Mouse (Mus musculus) natural killer cell, adult 2 months (primary cell): ENCODE measurements around the gene Gm20431.

Experiments used
- DNase-seq, 2 experiments: peaks; one replicate each; pipeline ENCODE4 v3.0.0; 2022; ENCODE audit warnings: low spot score in 2 of 2

Gm20431 gene

DNA sequence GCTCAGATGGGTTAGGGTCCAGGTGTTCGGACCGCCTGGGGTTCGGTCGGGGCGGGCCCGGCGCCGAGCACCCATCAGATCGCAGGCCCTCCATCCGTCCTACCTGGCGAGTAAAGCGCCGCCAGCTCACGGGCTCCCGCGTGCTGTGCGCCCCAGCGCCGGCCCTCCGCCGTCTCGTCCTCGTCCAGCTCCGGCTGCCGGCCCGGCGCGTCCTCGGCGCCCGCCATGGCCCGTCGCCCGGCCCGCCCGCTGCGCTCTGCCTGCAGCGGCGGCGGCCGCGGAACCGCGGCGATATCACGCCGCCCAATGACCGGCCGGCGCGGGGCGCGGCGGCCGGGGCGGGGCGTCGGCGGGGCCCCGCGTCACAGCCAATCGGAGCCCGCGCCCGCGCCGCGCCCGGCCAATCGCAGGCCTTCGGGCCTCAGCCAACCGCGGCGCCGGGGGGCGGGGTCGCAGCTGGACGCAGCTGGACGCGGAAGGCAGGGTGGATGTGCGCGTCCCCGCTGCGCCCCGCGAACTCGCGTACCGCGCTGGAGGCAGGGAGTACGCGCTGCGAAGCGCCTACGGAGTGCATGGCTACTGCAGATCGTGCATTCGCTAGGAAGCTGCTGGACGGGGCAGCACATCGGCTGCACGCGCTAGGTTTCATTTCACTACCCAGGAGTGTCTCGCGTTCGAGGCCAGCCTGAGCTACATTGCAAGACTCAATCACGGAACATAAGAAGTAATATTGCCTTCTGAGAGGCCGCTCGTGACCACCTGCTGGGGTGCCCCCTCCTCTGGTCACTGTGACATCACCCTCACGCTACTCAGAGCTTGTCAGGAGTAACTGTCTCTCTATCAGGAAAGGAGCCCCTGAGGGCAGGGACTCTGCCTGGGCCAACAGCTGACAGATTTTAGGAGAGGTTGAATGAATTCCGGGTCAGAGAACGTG lies at the start of gene Gm20431:
Gene Gm20431, minus strand, starts transcription at position 227 of the 934 bp plus-strand sequence.
- DNase-seq, result peak; percentile 85 to 90

DNA sequence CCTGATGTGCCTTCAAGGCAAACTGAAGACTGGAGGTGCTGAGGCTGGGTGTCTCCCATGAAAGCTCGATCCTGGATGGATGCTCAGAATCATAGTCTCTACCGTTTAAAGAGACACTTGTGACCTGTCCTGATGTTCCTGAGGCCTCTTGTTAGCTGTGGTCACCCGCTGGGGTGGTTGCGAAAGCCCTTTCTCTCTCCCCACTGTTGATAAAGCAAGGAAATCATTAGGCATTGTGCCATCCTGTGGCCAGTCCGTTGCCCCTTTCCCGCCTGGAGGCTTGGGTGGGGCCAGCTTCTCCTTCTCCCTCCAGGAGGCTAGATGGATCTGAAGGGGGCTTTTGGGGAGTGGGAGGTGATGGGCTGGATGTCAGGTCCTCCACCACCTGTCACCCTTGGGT lies 49.3 kb upstream of the Gm20431 start:
- DNase-seq, result no peak

DNA sequence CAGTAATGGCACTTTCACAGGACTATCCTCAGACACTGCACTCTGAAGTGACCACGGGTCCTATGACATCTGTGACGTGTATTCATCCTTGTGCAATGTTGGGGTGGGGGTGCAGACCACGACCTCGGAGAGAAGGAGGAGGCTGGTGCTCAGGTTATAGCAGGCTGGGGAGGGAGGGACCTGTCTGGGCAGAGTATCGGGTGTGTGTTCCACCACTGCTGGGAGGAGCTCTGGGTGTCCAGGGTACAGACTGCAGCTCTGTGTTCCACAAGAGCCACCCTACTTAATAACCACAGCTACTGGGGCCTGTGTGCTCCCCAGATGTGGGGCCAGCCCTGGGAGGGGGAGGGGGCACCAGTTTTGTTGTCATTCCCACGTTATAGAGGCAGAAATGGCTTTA lies 48.7 kb upstream of the Gm20431 start:
- DNase-seq, result no peak

DNA sequence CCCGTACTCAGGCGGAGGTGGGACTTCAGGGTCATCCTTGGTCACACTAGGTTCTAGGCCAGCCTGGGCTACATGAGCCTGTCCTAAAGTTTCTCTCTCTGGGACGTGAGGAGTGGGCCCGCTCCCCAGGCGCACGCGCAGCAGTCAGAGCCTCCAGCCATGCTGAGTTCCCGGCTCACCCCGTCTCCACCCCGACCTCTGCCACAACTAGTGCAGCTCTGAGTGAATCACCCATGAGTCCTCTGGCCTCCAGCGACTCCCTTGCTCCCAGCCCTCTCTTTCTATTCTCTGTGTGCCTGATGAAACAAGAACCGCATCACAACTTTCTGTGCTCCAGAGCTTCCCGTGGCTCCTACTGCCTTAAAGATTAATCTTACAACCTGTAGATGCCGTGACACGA lies 47.1 kb upstream of the Gm20431 start:
- DNase-seq, result no peak

DNA sequence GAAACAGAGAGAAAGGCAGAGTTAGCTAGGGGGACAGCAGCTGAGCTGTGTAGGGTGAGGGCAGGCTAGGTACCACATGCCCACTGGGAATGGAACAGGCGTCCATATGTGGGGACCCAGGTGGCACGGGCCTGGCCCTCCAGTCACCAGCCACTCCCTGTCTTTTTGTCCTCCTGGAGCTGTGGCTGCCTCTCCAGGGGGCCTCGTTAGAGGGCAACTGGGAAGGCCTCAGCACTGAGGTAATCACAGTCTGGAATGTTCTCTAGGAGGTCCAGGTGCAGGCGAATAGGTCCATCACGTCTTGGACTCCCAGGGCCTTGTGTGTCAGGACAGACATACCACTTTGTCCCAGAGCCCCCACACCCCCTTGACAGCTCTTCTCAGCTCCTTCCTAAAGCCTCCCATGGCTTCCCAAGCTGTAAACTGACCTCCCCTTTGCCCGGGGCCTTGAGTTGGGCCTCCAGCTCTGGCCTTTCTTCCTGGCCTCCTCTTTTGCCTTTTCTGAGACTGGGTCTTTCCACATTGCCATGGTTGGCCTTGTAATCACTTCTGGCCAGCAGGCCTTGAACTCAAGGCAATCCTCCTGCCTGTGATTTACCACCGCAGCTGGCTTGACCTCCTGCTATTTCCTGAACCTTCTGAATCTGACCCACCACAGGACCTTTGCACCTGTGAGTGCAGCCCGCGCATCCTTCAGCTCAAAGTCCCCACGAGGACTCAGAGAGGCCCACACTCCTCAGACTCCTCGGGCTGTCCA lies 45.1 kb upstream of the Gm20431 start:
- no peak for DNase-seq

DNA sequence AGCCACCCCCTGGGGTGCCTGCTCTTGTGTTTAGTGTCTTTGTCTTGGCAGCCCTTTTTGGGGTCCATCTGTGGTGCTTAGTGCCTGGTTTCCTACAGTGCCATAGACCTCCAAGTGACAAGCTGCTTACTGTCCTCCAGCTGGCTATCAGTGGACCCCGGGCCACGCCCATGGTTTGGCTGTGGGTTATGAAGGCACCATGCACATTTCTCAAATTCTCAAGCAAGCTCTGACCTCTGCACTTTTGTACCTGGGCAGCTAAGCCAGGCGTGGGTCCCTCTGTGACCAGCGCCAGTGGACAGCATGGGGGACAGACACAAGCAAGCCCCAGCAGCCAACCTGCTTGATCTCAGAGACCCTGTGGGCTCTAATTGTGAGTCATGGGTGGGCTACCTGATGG lies 43.1 kb upstream of the Gm20431 start:
- DNase-seq, result no peak

DNA sequence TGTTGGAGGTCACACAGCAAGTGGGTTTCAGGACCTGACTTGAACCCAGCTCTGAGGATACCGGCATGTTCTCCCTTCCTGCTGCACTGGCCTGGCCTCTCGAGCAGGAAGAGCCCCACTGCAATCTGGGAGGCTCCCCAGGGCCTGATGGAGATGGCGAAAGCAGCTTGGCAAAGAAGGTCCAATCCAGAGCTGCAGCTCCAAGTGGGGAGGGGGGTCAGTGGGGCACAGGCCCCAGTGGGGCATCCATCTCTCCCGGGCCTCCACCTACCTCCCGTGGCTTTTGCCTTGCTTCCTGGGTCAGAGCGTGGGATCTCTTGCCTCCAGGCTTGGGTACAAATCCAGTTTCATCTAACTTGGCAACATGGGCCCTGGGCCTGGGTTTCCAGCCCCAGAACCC lies 40.8 kb upstream of the Gm20431 start:
- DNase-seq, result no peak

DNA sequence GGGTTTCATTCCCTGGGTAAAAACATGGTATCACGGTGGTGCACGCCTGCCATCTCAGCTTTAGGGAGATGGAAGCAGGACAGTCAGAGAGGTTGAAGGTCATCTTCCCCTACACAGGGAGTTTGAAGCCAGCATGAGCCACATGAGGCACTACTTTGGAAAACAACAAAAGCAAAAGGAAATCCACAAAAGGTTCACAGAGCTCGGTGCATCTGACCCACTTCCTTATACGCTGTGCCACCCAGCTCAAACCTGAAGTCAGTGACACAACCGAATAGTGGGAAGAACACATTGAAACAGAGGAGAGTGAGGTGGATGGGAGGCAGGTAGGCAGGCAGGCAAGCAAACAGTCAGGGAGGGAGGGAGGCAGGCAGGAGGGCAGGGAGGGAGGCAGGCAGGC lies 40.2 kb upstream of the Gm20431 start:
- DNase-seq, result no peak

DNA sequence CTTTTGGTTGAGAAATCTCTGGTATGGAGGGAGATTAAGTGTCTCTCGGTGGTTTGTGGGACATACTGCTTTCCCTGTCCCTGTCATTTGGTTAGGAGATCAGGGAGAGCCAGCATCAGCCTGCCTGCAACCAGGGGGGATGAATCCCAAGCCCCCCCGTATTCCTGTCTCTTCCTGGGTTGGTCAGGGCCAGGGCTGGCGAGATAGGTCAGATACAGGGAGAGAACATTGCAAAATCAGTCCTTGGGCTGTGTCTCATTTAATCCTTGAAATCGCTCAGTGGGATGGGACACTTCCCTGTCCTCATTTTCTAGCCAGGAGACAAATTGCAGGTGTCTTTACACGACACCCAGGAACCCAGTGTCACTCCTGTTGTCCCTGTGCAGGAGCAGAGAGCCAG lies 38.7 kb upstream of the Gm20431 start:
- DNase-seq, result no peak

DNA sequence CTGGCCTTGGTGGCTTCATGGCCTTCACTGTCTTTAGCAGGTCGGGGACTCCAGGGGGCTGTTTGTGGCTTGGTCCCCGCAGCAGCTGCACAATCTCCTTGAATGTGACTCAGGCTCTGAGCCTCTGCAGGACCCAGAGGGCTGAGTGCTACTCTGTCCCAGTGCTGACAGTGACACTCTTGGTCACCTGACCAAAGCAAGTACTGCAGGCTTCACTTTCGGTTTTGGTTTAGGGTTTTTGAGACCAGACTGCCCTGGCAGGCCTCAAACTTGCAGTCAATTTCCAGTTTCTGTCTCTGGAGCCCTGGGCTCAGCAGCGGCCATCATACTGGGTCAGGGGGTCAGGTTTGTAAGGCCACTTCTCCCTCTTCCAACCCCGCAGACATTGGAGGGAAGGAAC lies 36.6 kb upstream of the Gm20431 start:
- DNase-seq, result peak; percentile 80 to 83

DNA sequence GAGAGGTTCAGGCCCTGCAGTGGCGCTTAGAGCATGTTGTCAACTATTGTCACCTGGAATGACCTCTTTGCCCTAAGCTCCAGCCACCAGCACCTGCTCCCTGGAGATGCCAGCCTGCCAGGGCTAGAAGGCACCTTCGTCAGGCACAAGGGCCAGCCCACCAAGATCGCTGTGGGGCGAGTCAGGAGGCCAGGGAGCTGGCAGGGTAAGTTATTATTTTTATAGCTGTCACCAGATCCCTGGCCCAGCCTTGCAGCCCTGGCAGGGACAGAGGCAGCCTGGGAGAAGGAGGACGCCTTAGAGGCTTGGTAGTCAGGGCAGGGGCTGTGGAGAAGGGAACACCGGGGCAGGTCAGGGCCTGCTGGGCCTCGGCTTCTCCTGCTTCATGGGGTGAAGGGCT lies 34.8 kb upstream of the Gm20431 start:
- DNase-seq, result no peak

DNA sequence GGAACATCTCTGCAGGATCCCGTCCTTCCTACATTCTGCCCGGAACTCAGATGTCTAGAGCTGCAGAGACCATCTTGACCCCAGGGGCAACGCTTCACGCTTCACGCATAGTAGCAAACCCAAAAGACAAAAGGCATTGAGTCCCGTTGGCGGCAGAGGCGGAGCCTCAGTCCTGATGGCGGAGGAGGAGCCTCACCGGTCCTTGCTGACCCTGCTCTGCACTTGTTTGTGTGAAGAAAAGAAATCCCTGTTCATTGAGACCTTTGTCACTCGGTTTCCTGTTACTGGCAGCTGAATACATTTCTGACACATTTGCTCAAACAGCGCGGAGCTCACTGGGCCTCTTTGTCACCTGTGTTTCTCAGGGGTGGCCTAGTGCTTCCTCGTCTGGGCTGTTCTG lies 34.2 kb upstream of the Gm20431 start:
- no peak for DNase-seq

DNA sequence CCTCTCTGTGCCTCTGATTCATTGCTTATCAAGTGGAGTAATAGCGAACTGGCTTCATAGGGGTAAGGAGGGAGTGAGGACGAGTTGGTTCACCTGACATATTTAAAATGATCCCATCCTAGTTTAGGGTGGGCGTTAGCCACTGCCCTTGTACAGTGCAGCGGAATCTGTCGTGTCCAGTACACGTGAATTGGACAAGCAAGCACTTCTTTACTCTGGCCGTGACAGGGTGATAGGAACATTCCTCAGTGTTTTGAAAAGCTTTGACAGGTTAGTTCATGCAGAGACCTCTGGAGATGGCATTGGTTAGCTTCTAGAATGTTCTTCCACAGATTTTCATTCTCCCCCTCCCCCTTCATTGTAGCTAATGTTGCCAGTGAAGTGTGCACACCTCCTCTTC lies 33.7 kb upstream of the Gm20431 start:
- DNase-seq, result no peak

DNA sequence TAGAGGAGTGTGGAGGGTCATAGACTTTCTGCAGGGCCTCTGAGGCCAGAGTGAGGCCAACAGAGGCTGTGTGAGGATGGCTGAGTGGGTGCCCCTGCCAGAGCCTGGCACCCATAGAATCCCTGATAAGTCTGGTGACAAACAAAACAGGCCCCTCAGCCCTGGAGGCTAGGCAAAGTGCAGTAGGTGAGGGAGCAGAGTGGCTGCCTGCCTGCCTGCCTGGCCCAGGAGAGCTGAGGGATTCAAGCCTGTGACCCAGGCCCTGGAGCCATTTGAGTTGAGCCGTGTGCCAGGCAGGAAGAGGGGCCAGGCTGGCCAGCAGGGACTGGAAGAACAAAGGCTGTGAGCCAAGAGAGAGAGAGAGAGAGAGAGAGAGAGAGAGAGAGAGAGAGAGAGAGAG lies 32.9 kb upstream of the Gm20431 start:
- DNase-seq, result no peak

DNA sequence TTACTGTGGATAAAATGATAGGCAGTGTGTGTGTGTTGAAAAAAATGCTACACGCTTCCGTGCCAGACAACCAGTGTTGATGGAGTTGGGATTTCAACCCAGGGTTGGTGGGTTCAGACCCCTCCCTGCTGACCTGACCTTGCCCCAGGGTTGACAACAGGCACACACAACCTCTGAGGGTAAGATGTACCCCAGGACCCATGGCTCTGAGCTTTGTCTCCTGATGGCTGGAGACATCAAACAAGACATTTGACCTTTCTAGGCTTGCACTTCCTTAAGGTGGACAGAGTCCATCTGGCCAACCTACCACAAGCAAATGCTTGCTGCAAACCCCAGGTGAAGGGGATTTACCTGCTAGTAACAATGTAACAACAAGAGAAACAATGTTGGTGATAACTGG lies 32.2 kb upstream of the Gm20431 start:
- no peak for DNase-seq

DNA sequence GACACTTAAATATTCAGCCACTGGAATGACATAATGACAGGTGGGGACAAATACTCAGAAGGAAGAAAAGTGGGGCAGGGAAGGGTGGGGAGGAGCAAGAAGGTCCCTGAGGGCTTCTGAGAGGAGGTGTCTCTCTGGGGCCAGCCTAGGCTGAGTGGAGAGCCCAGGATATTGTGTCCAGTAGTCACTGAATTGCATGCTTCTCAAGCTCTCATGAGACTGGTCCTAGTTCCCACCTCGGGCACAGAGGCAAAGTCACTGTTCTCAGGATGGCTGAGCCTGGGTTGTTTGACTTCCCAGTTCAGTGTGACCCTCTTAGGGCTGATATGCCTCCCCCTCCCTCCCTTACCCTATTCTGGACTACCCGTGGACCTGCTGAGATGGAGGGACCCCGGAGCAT lies 31.5 kb upstream of the Gm20431 start:
- DNase-seq, result no peak

DNA sequence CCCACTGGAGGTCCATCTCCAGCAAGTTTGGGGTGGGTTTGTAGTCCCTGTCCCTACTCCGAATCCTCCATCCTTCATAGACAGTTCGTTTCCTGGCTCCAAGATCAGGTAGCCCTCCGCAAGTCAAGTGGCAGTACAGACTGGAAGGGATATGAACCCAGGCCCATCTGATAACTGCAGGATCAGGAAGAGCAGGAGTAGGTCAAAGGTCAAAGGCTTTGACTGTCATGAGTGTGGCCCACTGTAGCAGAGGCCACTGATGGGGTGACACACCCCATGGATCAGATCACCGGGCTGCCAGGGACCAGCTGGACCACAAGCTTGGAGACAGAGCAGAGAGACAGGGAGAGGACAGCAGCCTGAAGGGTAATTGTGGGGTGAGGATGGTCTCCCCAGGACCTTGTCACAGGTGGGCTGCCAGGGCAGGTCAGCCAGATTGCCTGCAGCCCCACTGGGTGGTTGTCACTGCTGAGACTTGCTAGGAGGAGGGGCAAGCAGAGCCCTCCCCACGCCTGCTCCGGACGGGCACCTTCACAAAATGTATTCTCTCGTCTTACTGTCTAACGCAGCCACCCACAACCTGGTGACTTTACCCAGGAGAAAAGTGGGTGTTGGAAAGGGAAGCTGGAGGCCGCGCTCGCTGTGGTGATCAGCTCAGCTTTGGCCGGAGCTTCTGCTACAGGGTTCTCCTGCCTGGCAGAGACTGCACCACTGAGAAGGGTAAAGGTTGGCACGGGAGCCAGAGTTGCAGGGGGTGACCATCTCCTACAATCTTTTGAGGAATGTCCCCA lies 30.8 kb upstream of the Gm20431 start:
- DNase-seq, result no peak

DNA sequence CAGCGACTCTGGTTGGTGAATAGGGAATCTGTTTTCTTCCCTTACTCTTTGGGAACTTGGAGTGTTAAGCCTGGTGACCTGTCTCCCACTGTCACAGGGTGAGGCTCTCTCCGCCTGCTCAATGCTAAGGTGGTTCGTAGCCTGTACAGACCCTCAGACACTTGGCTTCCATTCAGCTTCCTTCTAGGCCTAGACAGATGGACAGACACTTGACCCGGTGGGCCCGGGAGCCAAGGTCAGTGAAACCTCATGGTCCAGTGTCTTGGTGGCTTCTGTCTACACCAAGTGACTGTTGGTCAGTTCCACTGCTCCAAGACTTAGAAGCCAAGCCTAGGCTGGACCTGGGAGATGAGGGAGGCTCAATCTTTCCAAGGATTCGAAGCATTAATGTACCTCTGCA lies 30.1 kb upstream of the Gm20431 start:
- DNase-seq, result no peak

DNA sequence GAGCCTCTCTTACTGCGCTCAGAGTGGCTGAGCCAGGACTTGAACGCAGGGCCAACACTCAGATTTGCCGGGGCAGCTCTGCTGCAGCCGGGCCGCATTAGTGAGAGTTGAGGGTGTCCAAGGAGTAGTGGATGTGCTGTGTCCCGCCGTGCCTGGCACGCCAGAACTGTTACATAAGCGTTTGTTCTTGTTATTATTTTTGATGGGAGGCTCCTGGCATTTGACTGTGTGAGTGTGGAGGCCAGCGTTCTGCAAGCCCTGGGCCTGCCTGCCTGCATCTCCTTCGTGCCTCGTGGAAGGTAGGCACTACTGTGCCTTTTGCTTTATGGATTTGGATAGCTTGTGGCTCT lies 29.6 kb upstream of the Gm20431 start:
- DNase-seq, result no peak

DNA sequence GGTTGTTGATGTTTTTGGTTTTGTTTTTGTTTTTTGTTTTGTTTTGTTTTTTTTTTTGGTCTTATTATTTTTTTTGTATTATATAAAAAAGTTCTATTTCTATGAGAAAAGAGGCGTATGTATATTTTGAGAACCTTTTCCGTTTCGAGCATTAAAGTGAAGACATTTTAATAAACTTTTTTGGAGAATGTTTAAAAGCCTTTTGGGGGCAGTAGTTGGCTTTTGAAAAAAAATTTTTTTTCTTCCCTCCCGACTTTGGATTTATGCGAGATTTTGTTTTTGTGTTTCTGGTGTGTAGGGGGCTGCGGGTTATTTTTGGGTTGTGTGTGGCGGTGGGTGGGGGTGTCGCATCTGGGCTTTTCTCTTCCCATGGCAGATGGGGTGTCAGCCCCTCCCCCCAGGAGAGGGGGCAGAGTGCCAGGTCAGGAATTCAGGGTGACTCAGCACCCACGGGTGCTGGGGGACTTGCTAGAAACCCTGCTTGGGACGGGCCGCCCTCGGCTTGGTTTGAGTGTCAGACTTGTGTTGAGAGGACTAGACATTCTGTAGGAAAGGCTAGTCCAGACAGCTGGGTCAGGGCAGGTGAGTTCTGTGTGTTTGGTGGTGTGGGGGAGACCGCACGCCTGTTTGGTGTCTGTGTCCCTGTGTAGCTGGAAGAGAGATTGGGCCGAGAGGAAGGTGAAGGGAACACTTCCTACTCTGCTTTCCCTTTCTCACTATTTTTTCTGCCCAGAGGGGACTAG lies 29.1 kb upstream of the Gm20431 start:
- no peak for DNase-seq

DNA sequence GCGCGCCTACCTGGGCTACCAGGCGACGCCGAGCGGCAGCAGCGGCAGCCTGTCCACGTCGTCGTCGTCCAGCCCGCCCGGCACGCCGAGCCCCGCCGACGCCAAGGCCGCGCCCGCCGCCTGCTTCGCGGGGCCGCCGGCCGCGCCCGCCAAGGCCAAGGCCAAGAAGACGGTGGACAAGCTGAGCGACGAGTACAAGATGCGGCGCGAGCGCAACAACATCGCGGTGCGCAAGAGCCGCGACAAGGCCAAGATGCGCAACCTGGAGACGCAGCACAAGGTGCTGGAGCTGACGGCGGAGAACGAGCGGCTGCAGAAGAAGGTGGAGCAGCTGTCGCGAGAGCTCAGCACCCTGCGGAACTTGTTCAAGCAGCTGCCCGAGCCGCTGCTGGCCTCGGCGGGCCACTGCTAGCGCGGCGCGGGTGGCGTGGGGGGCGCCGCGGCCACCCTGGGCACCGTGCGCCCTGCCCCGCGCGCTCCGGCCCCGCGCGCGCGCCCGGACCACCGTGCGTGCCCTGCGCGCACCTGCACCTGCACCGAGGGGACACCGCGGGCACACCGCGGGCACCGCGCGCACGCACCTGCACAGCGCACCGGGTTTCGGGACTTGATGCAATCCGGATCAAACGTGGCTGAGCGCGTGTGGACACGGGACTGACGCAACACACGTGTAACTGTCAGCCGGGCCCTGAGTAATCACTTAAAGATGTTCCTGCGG lies 28.4 kb upstream of the Gm20431 start, which contains the start of gene Tmem189:
Gene Tmem189, minus strand, starts transcription at position 322 of the 718 bp plus-strand sequence.
- peak; percentile 49 to 66 for DNase-seq
